17 mouse cellular contexts compared by ENCODE assay signal in the genomic region with DNA sequence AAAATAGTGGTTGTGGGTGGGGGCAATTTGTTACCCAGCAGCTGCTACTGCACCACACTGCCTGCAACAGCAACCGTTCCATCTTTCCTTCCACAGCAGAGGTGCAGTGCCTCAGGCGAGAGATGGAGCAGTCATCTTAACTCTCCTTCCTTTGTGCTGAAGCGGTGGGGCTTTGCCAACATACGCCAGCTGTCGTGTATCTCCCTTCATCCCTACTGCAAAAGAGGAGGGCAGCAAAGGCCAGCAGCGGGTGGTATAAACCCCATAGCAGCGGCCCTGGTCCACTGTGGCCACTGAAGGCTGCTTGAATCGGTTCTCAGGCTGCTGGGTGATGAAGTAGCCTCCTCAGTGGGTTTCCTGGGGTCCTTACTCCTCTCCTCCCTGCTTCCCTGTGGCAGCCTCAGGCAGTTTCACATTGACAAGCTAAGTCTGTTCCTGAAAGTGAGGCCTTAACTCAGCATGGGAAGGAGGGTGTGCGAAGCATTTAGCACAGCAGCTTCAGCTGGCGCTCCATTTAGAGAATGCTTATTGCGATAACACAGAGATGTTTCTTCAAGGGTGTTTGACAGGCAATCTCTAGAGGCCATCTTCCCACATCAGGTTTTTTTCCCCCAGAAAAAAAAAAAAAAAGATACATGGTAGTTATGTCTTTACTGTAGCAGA. TPM values are rescaled to one million over a fixed set of nuclear protein-coding genes. Genes with fewer than 3 reads are reported as not detected.
DNase-seq lines count a peak whose midpoint lies in the region; ATAC-seq and TF ChIP-seq lines count a peak whose summit lies in the region.
"Had no signal": no experiment of that assay in that cellular context is flagged by ENCODE, and none has a peak within 500 bp of the region (broad histone marks: within the 10 kb centered on the region; RNA-seq: fewer than 3 reads in every experiment).

No protein-coding gene starts in this region.

- no peaks in the 10 kb centered on the region for H3K36me3 ChIP-seq in lung, embryonic 14.5 days (ENCODE audit: insufficient read depth)
- no peaks in the 10 kb centered on the region for H3K36me3 ChIP-seq in hindbrain, postnatal 0 days (ENCODE audit: insufficient read depth, low read length)
- H3K36me3 ChIP-seq in liver, postnatal 0 days (replicated peaks; ENCODE audit: insufficient read depth, low read length) = no peaks in the 10 kb centered on the region

- H3K4me1 ChIP-seq in lung, embryonic 14.5 days (ENCODE audit: insufficient read depth) = no peaks in the 10 kb centered on the region; the same call in 1 of the 2 replicates
- peaks cover 8% of the 10 kb centered on the region; the same call in 1 of the 2 replicates for H3K4me1 ChIP-seq in hindbrain, postnatal 0 days (ENCODE audit: insufficient read depth, low read length)
- no peaks in the 10 kb centered on the region for H3K4me1 ChIP-seq in liver, postnatal 0 days (ENCODE audit: insufficient read depth)

- 52% methylated on average over 11 of the region's 11 CpGs for WGBS in lung, embryonic 14.5 days
- WGBS in hindbrain, postnatal 0 days = 47% methylated on average over 11 of the region's 11 CpGs
- WGBS in liver, postnatal 0 days (ENCODE audit: insufficient replicate concordance) = 78% methylated on average over 11 of the region's 11 CpGs

- no peak overlapping the region for H3K9ac ChIP-seq in lung, embryonic 14.5 days
- H3K9ac ChIP-seq in hindbrain, postnatal 0 days (replicated peaks; ENCODE audit: low read length) = no peak overlapping the region
- H3K9ac ChIP-seq in liver, postnatal 0 days (replicated peaks) = no peak overlapping the region
- H3K9ac ChIP-seq: forebrain, postnatal 0 days had no signal

- H3K4me2 ChIP-seq in lung, embryonic 14.5 days = no peak overlapping the region
- no peak overlapping the region for H3K4me2 ChIP-seq in hindbrain, postnatal 0 days (ENCODE audit: low read depth, low read length)
- no peak overlapping the region for H3K4me2 ChIP-seq in liver, postnatal 0 days (ENCODE audit: low read depth, low read length)
- H3K4me2 ChIP-seq: heart, embryonic 11.5 days; liver, embryonic 11.5 days had no signal

- DNase-seq in heart, postnatal 4 days = peak; percentile 16
- DNase-seq in heart, postnatal 25 days (ENCODE audit: low spot score) = no peak
- peak; percentile 25 for DNase-seq in lung, embryonic 14.5 days
- DNase-seq in lung, postnatal 25 days (ENCODE audit: low spot score) = no peak
- DNase-seq in brain, embryonic 14.5 days (ENCODE audit: low read depth) = peak; percentile 66
- DNase-seq in hindbrain, postnatal 0 days (ENCODE audit: low spot score) = peak; percentile 39
- no peak for DNase-seq in liver, postnatal 0 days
- DNase-seq: adrenal gland, adult 2 months; cerebellum, adult 8-10 months; forebrain, postnatal 0 days; gastrocnemius, postnatal 10 days; kidney, postnatal 25 days had no signal

- intact Hi-C loops in heart, postnatal 25 days (cut with DNase I) = no loop called here

- no peak for TF ChIP-seq POLR2A in brain, embryonic 14.5 days (IDR thresholded peaks at IDR 0.05; ENCODE audit: borderline replicate concordance, extremely low read depth, insufficient read depth, insufficient read length, poor library complexity, severe bottlenecking)

- no peaks in the 10 kb centered on the region for H3K9me3 ChIP-seq in lung, embryonic 14.5 days (ENCODE audit: low read depth, low read length)
- H3K9me3 ChIP-seq in hindbrain, postnatal 0 days (ENCODE audit: low read length) = no peaks in the 10 kb centered on the region
- H3K9me3 ChIP-seq in liver, postnatal 0 days (ENCODE audit: low read length) = no peaks in the 10 kb centered on the region

- no peak for TF ChIP-seq EP300 in liver, postnatal 0 days (IDR thresholded peaks at IDR 0.05; ENCODE audit: low read depth)

- H3K4me3 ChIP-seq in lung, embryonic 14.5 days (ENCODE audit: low read depth, low read length) = no peak overlapping the region
- H3K4me3 ChIP-seq in hindbrain, postnatal 0 days (ENCODE audit: low read length) = no peak overlapping the region
- H3K4me3 ChIP-seq in liver, postnatal 0 days (ENCODE audit: low read depth, low read length) = no peak overlapping the region

- H3K27ac ChIP-seq in lung, embryonic 14.5 days (ENCODE audit: low read depth) = no peak overlapping the region
- H3K27ac ChIP-seq in hindbrain, postnatal 0 days = peak overlapping the region; percentile 5; the same call in 1 of the 2 replicates
- H3K27ac ChIP-seq in liver, postnatal 0 days (ENCODE audit: low read depth) = no peak overlapping the region

- no peaks in the 10 kb centered on the region for H3K27me3 ChIP-seq in lung, embryonic 14.5 days (ENCODE audit: insufficient read depth, low read length)
- no peaks in the 10 kb centered on the region for H3K27me3 ChIP-seq in hindbrain, postnatal 0 days (ENCODE audit: insufficient read depth, low read length)
- no peaks in the 10 kb centered on the region for H3K27me3 ChIP-seq in liver, postnatal 0 days (ENCODE audit: insufficient read depth, low read length)

- ATAC-seq in lung, embryonic 14.5 days (ENCODE audit: insufficient read depth) = no peak; the same call in 1 of the 2 replicates
- ATAC-seq in hindbrain, postnatal 0 days = peak; percentile 32; the same call in 1 of the 2 replicates
- ATAC-seq in liver, postnatal 0 days = no peak
- ATAC-seq: CD4-positive, CD25-positive, alpha-beta regulatory T cell, adult 4 months; forebrain, postnatal 0 days; inflammation-experienced regulatory T-cells, adult 6 months; lung, postnatal 0 days had no signal

- no peak for TF ChIP-seq CTCF in lung, embryonic 14.5 days (IDR thresholded peaks at IDR 0.05; ENCODE audit: low read depth)
- no peak for TF ChIP-seq CTCF in brain, embryonic 14.5 days (IDR thresholded peaks at IDR 0.05; ENCODE audit: borderline replicate concordance, extremely low read depth, insufficient read depth, insufficient read length)
- TF ChIP-seq CTCF in hindbrain, postnatal 0 days (IDR thresholded peaks at IDR 0.05; ENCODE audit: low read depth) = no peak
- no peak for TF ChIP-seq CTCF in liver, postnatal 0 days (IDR thresholded peaks at IDR 0.05; ENCODE audit: low read depth)

RNA-seq across cellular contexts. Expression of a gene that starts 32.5 kb away (rescaled TPM):
- 10 to 100 TPM; 55.6 to 59.7 TPM for total RNA-seq in heart, postnatal 4 days (2021)
- 10 to 100 TPM; 36.8 to 40.9 TPM for total RNA-seq in heart, postnatal 25 days (2021)
- 49.8 and 50.9 TPM in 2 replicates for polyA plus RNA-seq in lung, embryonic 14.5 days (2014; fragmentation: Nextera tagmentation; extraction: Ambion mirVana)
- 87.2 and 103 TPM in 2 replicates for polyA plus RNA-seq in brain, embryonic 14.5 days (2012; rRNA removed)
- total RNA-seq in hindbrain, postnatal 0 days (2014; rRNA removed) = 67.0 and 70.8 TPM in 2 replicates
- 97.3 and 99.5 TPM in 2 replicates for polyA plus RNA-seq in hindbrain, postnatal 0 days (2015; fragmentation: Nextera tagmentation; extraction: Ambion mirVana)
- 17.2 and 18.9 TPM in 2 replicates for polyA plus RNA-seq in liver, postnatal 0 days (2015; fragmentation: Nextera tagmentation; extraction: Ambion mirVana)

RNA-seq across cellular contexts. Expression of a gene that starts 32.7 kb away (rescaled TPM):
- 10 to 100 TPM; 12.5 to 14.4 TPM for total RNA-seq in heart, postnatal 4 days (2021)
- total RNA-seq in heart, postnatal 25 days (2021) = 10 to 100 TPM; 14.8 to 17.5 TPM
- 10.4 and 11.3 TPM in 2 replicates for polyA plus RNA-seq in lung, embryonic 14.5 days (2014; fragmentation: Nextera tagmentation; extraction: Ambion mirVana)
- 60.8 and 85.5 TPM in 2 replicates for polyA plus RNA-seq in brain, embryonic 14.5 days (2012; rRNA removed)
- 40.8 and 46.1 TPM in 2 replicates for total RNA-seq in hindbrain, postnatal 0 days (2014; rRNA removed)
- polyA plus RNA-seq in hindbrain, postnatal 0 days (2015; fragmentation: Nextera tagmentation; extraction: Ambion mirVana) = 30.6 and 32.4 TPM in 2 replicates
- 5.2 and 5.5 TPM in 2 replicates for polyA plus RNA-seq in liver, postnatal 0 days (2015; fragmentation: Nextera tagmentation; extraction: Ambion mirVana)

Comparison
In these comparisons a context has a peak if more than half of its experiments do, and no peak if none do; other contexts are left out.
1. DNase-seq: peak in heart, postnatal 4 days (single experiment), lung, embryonic 14.5 days (single experiment), brain, embryonic 14.5 days (single experiment) and hindbrain, postnatal 0 days (single experiment); none in heart, postnatal 25 days (single experiment), lung, postnatal 25 days (single experiment) and liver, postnatal 0 days (single experiment).